Comparison of ENCODE assay signal across 26 mouse cellular contexts in the genomic region with DNA sequence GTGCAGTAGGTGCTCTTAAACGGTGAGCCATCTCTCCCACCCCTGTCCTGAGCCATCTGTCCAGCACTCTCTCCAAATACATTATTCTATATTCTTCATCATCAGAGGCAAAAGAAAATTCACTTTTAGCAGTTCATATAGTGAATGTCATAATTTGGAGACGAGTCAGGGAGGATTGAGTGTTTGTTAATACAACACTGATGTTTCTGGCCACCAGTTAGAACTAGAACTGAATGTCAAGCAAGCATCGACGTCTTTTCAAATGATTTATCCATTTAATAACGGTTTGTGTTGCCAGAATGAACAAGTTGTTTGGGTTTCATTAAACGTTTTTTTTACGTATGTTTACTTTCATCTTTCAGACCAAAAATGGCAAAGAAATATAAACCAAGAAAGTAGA.
DNase-seq lines count a peak whose midpoint lies in the region; ATAC-seq and TF ChIP-seq lines count a peak whose summit lies in the region.
"Had no signal": no experiment of that assay in that cellular context is flagged by ENCODE, and none has a peak within 500 bp of the region (broad histone marks: within the 10 kb centered on the region; RNA-seq: fewer than 3 reads in every experiment).

No protein-coding gene starts in this region.

- H3K9ac ChIP-seq in lung, embryonic 15.5 days: no peak overlapping the region
- no peak overlapping the region for H3K9ac ChIP-seq in stomach, embryonic 14.5 days (replicated peaks; ENCODE audit: low read depth, low read length)
- H3K9ac ChIP-seq in stomach, postnatal 0 days (ENCODE audit: low read length): no peak overlapping the region
- H3K9ac ChIP-seq: embryonic facial prominence, embryonic 13.5 days; forebrain, embryonic 12.5 days; forebrain, embryonic 15.5 days; hindbrain, embryonic 12.5 days; hindbrain, embryonic 15.5 days had no signal

- no peak overlapping the region; the same call in 1 of the 2 replicates for H3K4me2 ChIP-seq in lung, embryonic 15.5 days
- no peak overlapping the region for H3K4me2 ChIP-seq in stomach, embryonic 14.5 days (replicated peaks; ENCODE audit: low read depth, low read length)
- no peak overlapping the region for H3K4me2 ChIP-seq in stomach, postnatal 0 days (replicated peaks; ENCODE audit: low read depth)
- H3K4me2 ChIP-seq: embryonic facial prominence, embryonic 13.5 days; forebrain, embryonic 12.5 days; forebrain, embryonic 15.5 days; heart, embryonic 11.5 days; hindbrain, embryonic 12.5 days; hindbrain, embryonic 15.5 days had no signal

- no peak for TF ChIP-seq CTCF in lung, adult 2 months (IDR thresholded peaks at IDR 0.05; ENCODE audit: insufficient read depth, low read length)
- no peak for TF ChIP-seq CTCF in stomach, postnatal 0 days (IDR thresholded peaks at IDR 0.05; ENCODE audit: low read depth)

- H3K4me1 ChIP-seq in lung, embryonic 15.5 days: peaks cover 10% of the 10 kb centered on the region; the same call in 1 of the 2 replicates
- H3K4me1 ChIP-seq in lung, adult 2 months (ENCODE audit: control insufficient read depth, insufficient read depth, low read length): no peaks in the 10 kb centered on the region
- H3K4me1 ChIP-seq in stomach, embryonic 14.5 days (ENCODE audit: control insufficient read depth, insufficient read depth, low read length): 0 out of 2 replicates have a peak, but pooled peaks cover 4% of the 10 kb centered on the region
- H3K4me1 ChIP-seq in stomach, postnatal 0 days (replicated peaks; ENCODE audit: control insufficient read depth, insufficient read depth): no peaks in the 10 kb centered on the region
- H3K4me1 ChIP-seq: embryonic facial prominence, embryonic 10.5 days; embryonic facial prominence, embryonic 13.5 days; forebrain, embryonic 12.5 days; forebrain, embryonic 15.5 days; hindbrain, embryonic 12.5 days; hindbrain, embryonic 15.5 days had no signal

- no peak for TF ChIP-seq EP300 in stomach, postnatal 0 days (optimal IDR thresholded peaks at IDR 0.05)

- no peaks in the 10 kb centered on the region for H3K9me3 ChIP-seq in lung, embryonic 15.5 days
- H3K9me3 ChIP-seq in stomach, embryonic 14.5 days (ENCODE audit: control insufficient read depth, low read depth, low read length): no peaks in the 10 kb centered on the region
- no peaks in the 10 kb centered on the region for H3K9me3 ChIP-seq in stomach, postnatal 0 days (ENCODE audit: control insufficient read depth, low read length)
- H3K9me3 ChIP-seq: embryonic facial prominence, embryonic 10.5 days; embryonic facial prominence, embryonic 13.5 days; forebrain, embryonic 12.5 days; forebrain, embryonic 15.5 days; hindbrain, embryonic 12.5 days; hindbrain, embryonic 15.5 days had no signal

- TF ChIP-seq POLR2A in lung, adult 2 months (IDR thresholded peaks at IDR 0.05; ENCODE audit: borderline replicate concordance, extremely low read depth, low read depth, low read length): no peak

- H3K4me3 ChIP-seq in lung, embryonic 15.5 days: no peak overlapping the region
- no peak overlapping the region for H3K4me3 ChIP-seq in lung, adult 2 months (replicated peaks; ENCODE audit: extremely low read depth, low read depth, low read length)
- H3K4me3 ChIP-seq in stomach, embryonic 14.5 days (ENCODE audit: low read depth, low read length): no peak overlapping the region
- no peak overlapping the region for H3K4me3 ChIP-seq in stomach, postnatal 0 days (ENCODE audit: low read depth, low read length)
- H3K4me3 ChIP-seq: embryonic facial prominence, embryonic 10.5 days; embryonic facial prominence, embryonic 13.5 days; erythroblast, embryonic 14.5 days; forebrain, embryonic 12.5 days; forebrain, embryonic 15.5 days; hindbrain, embryonic 12.5 days; hindbrain, embryonic 15.5 days had no signal

- H3K27ac ChIP-seq in lung, embryonic 15.5 days: peak overlapping the region; percentile 77
- 0 out of 2 replicates have a peak overlapping the region, but pooled peaks have one; percentile 45 for H3K27ac ChIP-seq in stomach, embryonic 14.5 days (ENCODE audit: low read length)
- H3K27ac ChIP-seq in stomach, postnatal 0 days (replicated peaks): no peak overlapping the region
- H3K27ac ChIP-seq: embryonic facial prominence, embryonic 10.5 days; embryonic facial prominence, embryonic 13.5 days; forebrain, embryonic 12.5 days; forebrain, embryonic 15.5 days; hindbrain, embryonic 12.5 days; hindbrain, embryonic 15.5 days had no signal

- 39% methylated on average over 7 of the region's 7 CpGs for WGBS in lung, embryonic 15.5 days
- WGBS in lung, adult 2 months: 57% methylated on average over 7 of the region's 7 CpGs
- WGBS in stomach, embryonic 14.5 days: 41% methylated on average over 7 of the region's 7 CpGs
- WGBS in stomach, postnatal 0 days: 35% methylated on average over 7 of the region's 7 CpGs

- DNase-seq in lung, adult 2 months: no peak
- DNase-seq in stomach, postnatal 0 days (ENCODE audit: low spot score): no peak
- DNase-seq in lung, postnatal 36 days: peak; percentile 14
- DNase-seq in kidney, adult 18-20 months: no peak
- DNase-seq: adrenal gland, adult 8-10 months; adrenal gland, postnatal 25 days; cerebellum, adult 11-12 months; cerebellum, adult 8-10 months; cerebellum, postnatal 10 days; cerebellum, postnatal 36 days; embryo, embryonic 11 days; gastrocnemius, postnatal 10 days; gastrocnemius, postnatal 36 days had no signal

- H3K36me3 ChIP-seq in lung, embryonic 15.5 days: no peaks in the 10 kb centered on the region
- H3K36me3 ChIP-seq in stomach, embryonic 14.5 days (ENCODE audit: control insufficient read depth, insufficient read depth, low read length): no peaks in the 10 kb centered on the region
- no peaks in the 10 kb centered on the region; the same call in 1 of the 2 replicates for H3K36me3 ChIP-seq in stomach, postnatal 0 days (ENCODE audit: control insufficient read depth, insufficient read depth, low read length)
- H3K36me3 ChIP-seq: embryonic facial prominence, embryonic 10.5 days; embryonic facial prominence, embryonic 13.5 days; forebrain, embryonic 12.5 days; forebrain, embryonic 15.5 days; hindbrain, embryonic 12.5 days; hindbrain, embryonic 15.5 days had no signal

- H3K27me3 ChIP-seq in lung, embryonic 15.5 days: no peaks in the 10 kb centered on the region
- H3K27me3 ChIP-seq in stomach, embryonic 14.5 days (ENCODE audit: control insufficient read depth, insufficient read depth, low read length): no peaks in the 10 kb centered on the region
- H3K27me3 ChIP-seq in stomach, postnatal 0 days (ENCODE audit: control insufficient read depth, insufficient read depth, low read length): no peaks in the 10 kb centered on the region
- H3K27me3 ChIP-seq: embryonic facial prominence, embryonic 13.5 days; forebrain, embryonic 12.5 days; forebrain, embryonic 15.5 days; hindbrain, embryonic 12.5 days; hindbrain, embryonic 15.5 days had no signal

- ATAC-seq in lung, embryonic 15.5 days (ENCODE audit: borderline replicate concordance, extremely low read depth, low FRiP score, low TSS enrichment): peak; percentile 81
- ATAC-seq in stomach, embryonic 14.5 days (ENCODE audit: insufficient number of reproducible peaks, insufficient read depth, low FRiP score, low read depth): no peak
- ATAC-seq in stomach, postnatal 0 days (ENCODE audit: low FRiP score, low TSS enrichment): no peak
- ATAC-seq in granulocyte monocyte progenitor cell, adult 5-6 weeks (replicated peaks; ENCODE audit: poor library complexity, severe bottlenecking): no peak
- ATAC-seq: activated CD4-positive, CD25-positive, alpha-beta regulatory T cell, adult 4 months; CD4-positive, CD25-positive, alpha-beta regulatory T cell, adult 4 months; forebrain, embryonic 15.5 days had no signal
